Mouse (Mus musculus): ENCODE measurements around the gene Zbtb20. TPM values are rescaled to one million over a fixed set of nuclear protein-coding genes. Genes with fewer than 3 reads are reported as not detected.

The Zbtb20 gene
- polyA plus RNA-seq, 1 experiment from 2014 or later: 44.1 TPM

DNA sequence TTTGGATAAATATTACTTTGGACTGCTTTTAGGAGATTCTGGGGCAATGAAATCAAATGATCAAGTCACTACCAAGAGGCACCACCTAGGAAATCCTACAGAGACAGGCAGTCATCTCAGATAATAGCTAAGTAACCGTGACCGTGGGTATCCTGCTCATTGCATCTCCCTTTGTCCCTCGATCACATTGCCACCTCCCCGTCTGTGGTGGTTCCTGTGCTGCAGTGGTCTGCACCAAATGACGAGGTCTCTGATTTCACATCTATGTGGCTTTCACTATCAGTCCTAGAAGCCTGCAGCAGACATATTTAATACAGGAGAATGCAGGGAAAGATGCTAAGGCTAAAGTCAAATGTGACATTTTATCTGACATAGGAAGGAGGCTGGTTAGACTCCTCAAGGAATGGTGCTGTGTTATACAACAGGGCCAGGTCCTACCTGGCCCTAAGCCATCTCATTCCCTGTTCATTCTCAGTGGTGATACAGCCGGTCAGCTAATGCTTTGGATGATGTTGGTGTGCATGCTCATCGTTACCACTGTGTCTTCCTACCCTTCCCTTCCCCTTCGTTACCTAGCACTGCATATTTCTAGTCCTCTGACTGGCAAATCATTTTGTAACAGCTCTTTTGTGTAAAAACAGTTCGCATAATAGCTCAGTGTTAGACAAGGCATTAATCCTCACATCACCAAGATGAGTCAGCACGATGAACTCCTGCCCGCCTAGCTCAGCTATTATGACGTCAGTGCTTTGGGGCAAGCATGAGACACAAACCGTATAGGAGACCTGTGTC lies 588.2 kb downstream of the Zbtb20 start:
- H3K4me3 ChIP-seq (ENCODE audit: low read depth, low read length): no peak overlapping the region
- H3K4me2 ChIP-seq (ENCODE audit: low read depth): no peak overlapping the region
- no peaks in the 10 kb centered on the region for H3K9me3 ChIP-seq (ENCODE audit: control insufficient read depth, low read length)
- no peaks in the 10 kb centered on the region for H3K27me3 ChIP-seq (ENCODE audit: control insufficient read depth, insufficient read depth, low read length)
- 0 out of 2 replicates have a peak, but pooled peaks have one; percentile 9 for ATAC-seq (ENCODE audit: insufficient read depth, low FRiP score, low TSS enrichment)
- 62% methylated on average over 13 of the region's 13 CpGs for WGBS
- 0 out of 2 replicates have a peak, but pooled peaks cover 3% of the 10 kb centered on the region for H3K4me1 ChIP-seq (ENCODE audit: control insufficient read depth, insufficient read depth, low read length)
- H3K36me3 ChIP-seq (ENCODE audit: control insufficient read depth, insufficient read depth, low read length): no peaks in the 10 kb centered on the region
- DNase-seq (ENCODE audit: low spot score): no peak
- H3K9ac ChIP-seq (ENCODE audit: low read length): no peak overlapping the region; the same call in 1 of the 2 replicates
- no peak overlapping the region for H3K27ac ChIP-seq (ENCODE audit: low read depth, low read length)

DNA sequence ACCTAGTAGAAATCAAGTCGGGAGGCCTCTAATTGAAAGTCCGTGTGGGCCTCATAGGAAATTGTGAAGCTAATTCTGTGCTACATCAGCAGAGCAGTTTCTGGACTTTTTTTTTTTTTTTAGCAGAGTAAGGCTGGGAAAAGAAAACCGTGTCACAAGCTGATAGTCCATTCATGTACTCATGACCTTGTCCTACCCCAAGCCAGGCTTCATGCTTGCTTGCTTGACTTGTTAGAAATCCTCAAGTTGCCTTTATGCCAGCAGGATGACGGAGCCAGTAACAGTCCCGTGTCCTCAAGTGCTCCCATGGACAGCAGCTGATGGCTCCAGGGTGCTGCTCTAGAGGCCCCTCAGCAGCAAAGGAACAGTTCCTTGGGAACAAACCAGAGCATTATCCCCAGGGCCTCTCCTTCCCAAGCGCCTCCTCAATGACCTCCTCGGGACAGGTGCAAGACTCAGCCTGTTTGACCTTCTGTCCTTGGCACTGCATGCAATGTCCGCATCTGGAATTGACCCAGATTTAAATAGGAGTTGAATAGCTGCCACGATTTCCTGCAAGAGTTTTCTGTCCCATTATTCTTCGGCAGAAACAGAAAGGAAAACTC lies 588.9 kb downstream of the Zbtb20 start:
- Histone ChIP-seq H3K4me1 (ENCODE audit: control insufficient read depth, insufficient read depth, low read length) (0 out of 2 replicates have a peak, but pooled peaks cover 3% of the 10 kb centered on the region), H3K27me3 (ENCODE audit: control insufficient read depth, insufficient read depth, low read length) (no peaks in the 10 kb centered on the region), H3K27ac (ENCODE audit: low read depth, low read length) (no peak overlapping the region), H3K36me3 (ENCODE audit: control insufficient read depth, insufficient read depth, low read length) (no peaks in the 10 kb centered on the region), H3K9ac (ENCODE audit: low read length) (no peak overlapping the region), H3K4me2 (ENCODE audit: low read depth) (no peak overlapping the region), H3K4me3 (ENCODE audit: low read depth, low read length) (no peak overlapping the region), H3K9me3 (ENCODE audit: control insufficient read depth, low read length) (no peaks in the 10 kb centered on the region)
- ATAC-seq (ENCODE audit: insufficient read depth, low FRiP score, low TSS enrichment) (no peak), DNase-seq (ENCODE audit: low spot score) (peak; percentile 12)
- WGBS: 75% methylated on average over 10 of the region's 10 CpGs

DNA sequence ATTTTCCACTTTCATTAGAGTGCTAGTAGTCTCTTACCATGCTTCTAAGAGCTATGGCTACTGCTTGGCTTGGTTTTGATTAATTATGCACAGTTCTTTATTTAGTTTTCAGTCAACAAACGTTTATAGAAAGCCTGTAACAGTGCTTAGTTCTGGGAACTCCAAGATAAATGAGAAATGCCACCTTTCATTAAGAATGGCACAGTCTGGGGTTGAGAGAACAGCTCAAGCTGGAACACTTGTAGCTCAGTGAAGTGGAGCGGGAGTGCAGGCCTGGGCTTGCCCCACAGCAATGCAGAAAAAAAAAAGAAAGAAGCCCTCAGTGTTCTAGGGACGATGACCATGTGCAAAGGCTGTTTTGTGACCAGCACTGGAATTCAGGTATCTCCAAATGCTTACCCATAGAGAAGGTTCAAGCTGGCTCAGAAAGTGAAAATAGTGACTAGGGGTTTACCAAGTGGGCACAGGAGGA lies 589.7 kb downstream of the Zbtb20 start:
- H3K9me3 ChIP-seq (ENCODE audit: control insufficient read depth, low read length): no peaks in the 10 kb centered on the region
- H3K4me1 ChIP-seq (ENCODE audit: control insufficient read depth, insufficient read depth, low read length): 0 out of 2 replicates have a peak, but pooled peaks cover 3% of the 10 kb centered on the region
- DNase-seq (ENCODE audit: low spot score): no peak
- H3K36me3 ChIP-seq (ENCODE audit: control insufficient read depth, insufficient read depth, low read length): no peaks in the 10 kb centered on the region
- H3K27ac ChIP-seq (ENCODE audit: low read depth, low read length): no peak overlapping the region
- ATAC-seq (ENCODE audit: insufficient read depth, low FRiP score, low TSS enrichment): no peak
- H3K9ac ChIP-seq (ENCODE audit: low read length): no peak overlapping the region
- H3K4me3 ChIP-seq (ENCODE audit: low read depth, low read length): no peak overlapping the region
- no peaks in the 10 kb centered on the region for H3K27me3 ChIP-seq (ENCODE audit: control insufficient read depth, insufficient read depth, low read length)
- WGBS: 70% methylated on average over 3 of the region's 3 CpGs
- no peak overlapping the region for H3K4me2 ChIP-seq (ENCODE audit: low read depth)

DNA sequence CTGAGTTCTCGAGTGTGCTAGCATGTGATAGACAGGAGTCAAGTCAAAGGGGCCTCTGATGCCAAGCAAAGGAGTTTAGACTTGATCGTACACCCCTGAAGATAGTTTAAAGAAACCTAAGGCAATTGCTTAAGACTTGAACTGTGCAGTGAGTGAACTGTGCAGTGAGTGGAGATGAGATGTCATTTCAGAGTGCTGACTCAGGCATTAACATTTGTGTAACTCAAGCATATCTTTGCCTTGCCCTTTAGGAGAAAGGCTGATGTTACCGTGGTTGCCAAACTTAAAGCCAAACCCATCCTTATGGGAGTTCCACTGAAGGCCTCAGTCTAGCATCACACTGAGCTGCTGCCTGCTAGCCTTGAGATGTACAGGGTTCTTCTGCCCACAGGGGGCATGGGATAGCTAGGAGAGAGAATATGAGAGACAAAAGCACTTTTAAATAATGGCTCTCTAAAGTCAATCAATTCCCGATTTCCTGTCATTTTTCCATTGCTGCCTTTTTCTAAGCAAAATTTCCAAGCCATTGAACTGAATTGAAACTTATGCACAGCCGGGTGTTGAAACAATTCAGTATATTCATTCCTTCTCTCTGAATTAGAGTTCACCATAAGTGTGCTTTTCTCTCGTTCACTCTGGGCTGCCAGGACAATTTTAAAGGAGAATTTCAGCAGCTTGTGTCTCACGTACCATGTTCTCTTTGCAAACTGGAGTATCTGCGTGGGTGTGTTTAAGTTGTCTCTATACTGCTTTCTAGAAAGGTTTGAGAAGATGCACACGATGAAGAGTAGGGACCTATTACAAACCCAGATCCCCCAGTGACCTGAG lies 590.5 kb downstream of the Zbtb20 start:
- DNase-seq (ENCODE audit: low spot score) (no peak), ATAC-seq (ENCODE audit: insufficient read depth, low FRiP score, low TSS enrichment) (no peak)
- 90% methylated on average over 9 of the region's 9 CpGs for WGBS
- no peak overlapping the region for H3K9ac ChIP-seq (ENCODE audit: low read length)
- no peak overlapping the region for H3K27ac ChIP-seq (ENCODE audit: low read depth, low read length)
- no peaks in the 10 kb centered on the region for H3K27me3 ChIP-seq (ENCODE audit: control insufficient read depth, insufficient read depth, low read length)
- H3K9me3 ChIP-seq (ENCODE audit: control insufficient read depth, low read length): no peaks in the 10 kb centered on the region
- no peak overlapping the region for H3K4me2 ChIP-seq (ENCODE audit: low read depth)
- no peak overlapping the region for H3K4me3 ChIP-seq (ENCODE audit: low read depth, low read length)
- H3K36me3 ChIP-seq (ENCODE audit: control insufficient read depth, insufficient read depth, low read length): no peaks in the 10 kb centered on the region
- H3K4me1 ChIP-seq (ENCODE audit: control insufficient read depth, insufficient read depth, low read length): 0 out of 2 replicates have a peak, but pooled peaks cover 3% of the 10 kb centered on the region

DNA sequence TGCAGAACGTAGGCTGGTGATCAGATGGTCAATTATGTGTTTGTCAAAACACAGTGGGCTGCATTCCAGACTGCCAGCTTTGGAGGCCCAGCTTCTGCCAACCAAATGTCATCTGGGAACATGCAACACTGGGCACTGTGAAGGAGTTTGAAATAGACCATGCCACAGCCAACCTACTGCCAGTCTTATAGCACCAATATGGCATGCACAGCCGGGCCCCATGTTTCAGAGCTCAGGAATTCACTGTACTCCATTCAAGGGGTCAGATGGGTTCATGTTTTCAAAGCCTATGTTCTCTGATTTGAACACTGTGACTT lies 591.0 kb downstream of the Zbtb20 start:
- no peaks in the 10 kb centered on the region for H3K27me3 ChIP-seq (ENCODE audit: control insufficient read depth, insufficient read depth, low read length)
- H3K9me3 ChIP-seq (ENCODE audit: control insufficient read depth, low read length): no peaks in the 10 kb centered on the region
- WGBS: 82% methylated on average over 2 of the region's 2 CpGs
- DNase-seq (ENCODE audit: low spot score): no peak
- H3K27ac ChIP-seq (ENCODE audit: low read depth, low read length): no peak overlapping the region
- no peak overlapping the region for H3K9ac ChIP-seq (ENCODE audit: low read length)
- H3K4me1 ChIP-seq (ENCODE audit: control insufficient read depth, insufficient read depth, low read length): 0 out of 2 replicates have a peak, but pooled peaks cover 3% of the 10 kb centered on the region
- H3K4me2 ChIP-seq (ENCODE audit: low read depth): no peak overlapping the region
- H3K36me3 ChIP-seq (ENCODE audit: control insufficient read depth, insufficient read depth, low read length): no peaks in the 10 kb centered on the region
- no peak for ATAC-seq (ENCODE audit: insufficient read depth, low FRiP score, low TSS enrichment)
- H3K4me3 ChIP-seq (ENCODE audit: low read depth, low read length): no peak overlapping the region

DNA sequence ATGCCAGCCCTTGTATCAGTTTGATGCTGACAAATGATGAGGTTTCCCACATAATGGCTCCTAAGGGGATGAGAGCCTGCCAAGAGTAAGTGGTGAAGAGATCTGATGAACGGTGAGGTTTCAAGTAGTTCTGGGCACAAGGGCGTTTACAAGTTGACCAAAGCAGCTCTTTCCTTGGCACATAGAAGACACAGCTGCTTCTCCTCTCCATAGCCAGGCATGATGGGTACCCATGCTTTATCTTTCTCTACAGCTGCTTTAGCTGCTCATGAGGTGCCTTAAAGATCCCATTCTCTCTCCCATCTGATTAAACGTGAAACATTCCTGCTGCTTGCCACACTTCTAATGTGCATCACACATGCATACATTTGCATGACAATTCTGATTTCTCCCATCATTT lies 595.4 kb downstream of the Zbtb20 start:
- Histone ChIP-seq H3K9ac (ENCODE audit: low read length) (no peak overlapping the region), H3K4me2 (ENCODE audit: low read depth) (no peak overlapping the region), H3K4me1 (ENCODE audit: control insufficient read depth, insufficient read depth, low read length) (no peaks in the 10 kb centered on the region), H3K36me3 (ENCODE audit: control insufficient read depth, insufficient read depth, low read length) (no peaks in the 10 kb centered on the region), H3K27me3 (ENCODE audit: control insufficient read depth, insufficient read depth, low read length) (no peaks in the 10 kb centered on the region), H3K27ac (ENCODE audit: low read depth, low read length) (no peak overlapping the region), H3K9me3 (ENCODE audit: control insufficient read depth, low read length) (no peaks in the 10 kb centered on the region), H3K4me3 (ENCODE audit: low read depth, low read length) (no peak overlapping the region)
- 89% methylated on average over 3 of the region's 3 CpGs for WGBS
- no peak for DNase-seq (ENCODE audit: low spot score)
- ATAC-seq (ENCODE audit: insufficient read depth, low FRiP score, low TSS enrichment): no peak

DNA sequence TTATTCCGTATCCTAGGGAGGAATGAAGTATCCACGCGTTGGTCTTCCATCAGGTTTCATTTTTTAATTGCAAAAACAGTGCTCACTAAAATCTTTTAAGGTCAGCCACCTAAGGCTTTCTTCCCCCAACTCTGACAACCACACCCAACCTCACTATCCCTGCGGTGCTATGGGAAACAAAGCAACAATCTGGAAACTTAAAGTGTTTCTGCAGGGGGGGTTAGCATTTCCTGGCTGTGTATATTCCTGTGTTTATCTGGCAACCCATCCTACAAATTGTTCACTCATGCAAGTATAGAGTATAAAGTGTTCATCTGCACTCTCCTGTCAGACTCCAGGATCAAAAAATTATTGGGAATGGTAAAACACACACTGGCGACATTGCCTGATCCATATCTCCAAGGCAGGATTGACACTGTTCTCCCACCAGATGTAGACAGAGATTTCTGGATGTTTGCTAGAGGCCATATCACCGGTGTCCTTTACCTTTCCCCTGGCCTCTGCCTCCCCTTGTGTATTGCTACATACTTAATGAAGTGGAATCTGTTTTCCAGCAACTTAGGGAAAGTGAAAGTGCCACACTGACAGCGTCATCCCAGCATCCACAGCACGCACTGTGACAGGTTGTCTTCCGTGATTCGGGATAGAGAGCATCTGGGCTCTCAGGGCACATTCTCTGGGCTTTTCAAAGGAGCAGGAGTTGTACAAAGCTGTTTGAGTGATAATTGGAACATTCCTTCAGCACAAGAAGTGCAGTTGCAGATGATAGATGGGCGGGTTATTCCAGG lies 599.5 kb downstream of the Zbtb20 start:
- Histone ChIP-seq H3K36me3 (ENCODE audit: control insufficient read depth, insufficient read depth, low read length) (no peaks in the 10 kb centered on the region), H3K27ac (ENCODE audit: low read depth, low read length) (no peak overlapping the region), H3K9me3 (ENCODE audit: control insufficient read depth, low read length) (no peaks in the 10 kb centered on the region), H3K27me3 (ENCODE audit: control insufficient read depth, insufficient read depth, low read length) (no peaks in the 10 kb centered on the region), H3K4me1 (ENCODE audit: control insufficient read depth, insufficient read depth, low read length) (no peaks in the 10 kb centered on the region), H3K4me2 (ENCODE audit: low read depth) (no peak overlapping the region), H3K9ac (ENCODE audit: low read length) (no peak overlapping the region), H3K4me3 (ENCODE audit: low read depth, low read length) (no peak overlapping the region)
- WGBS: 87% methylated on average over 11 of the region's 11 CpGs
- DNase-seq (ENCODE audit: low spot score) (no peak), ATAC-seq (ENCODE audit: insufficient read depth, low FRiP score, low TSS enrichment) (no peak)

DNA sequence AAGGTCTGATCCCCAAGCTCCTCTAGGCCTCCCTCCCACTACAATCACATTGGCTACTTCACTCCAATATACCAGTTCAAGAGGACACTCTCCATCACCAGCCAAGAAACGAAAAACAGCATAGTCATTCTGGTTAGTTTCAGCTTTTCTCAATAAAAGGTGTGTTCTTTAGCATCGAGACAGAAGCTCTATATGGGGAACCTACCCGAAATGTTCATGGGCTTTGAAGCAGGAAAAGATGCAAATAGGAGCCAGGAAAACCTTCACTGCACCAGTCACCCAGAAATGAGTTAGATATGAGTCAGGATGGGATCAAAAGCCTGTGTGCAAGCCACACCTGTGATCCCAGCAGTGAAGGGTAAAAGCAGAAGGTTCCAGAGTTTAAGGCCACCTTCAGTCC lies 601.2 kb downstream of the Zbtb20 start:
- DNase-seq (ENCODE audit: low spot score) (no peak), ATAC-seq (ENCODE audit: insufficient read depth, low FRiP score, low TSS enrichment) (no peak)
- 82% methylated on average over 3 of the region's 3 CpGs for WGBS
- no peak overlapping the region for H3K4me2 ChIP-seq (ENCODE audit: low read depth)
- no peak overlapping the region for H3K27ac ChIP-seq (ENCODE audit: low read depth, low read length)
- H3K36me3 ChIP-seq (ENCODE audit: control insufficient read depth, insufficient read depth, low read length): no peaks in the 10 kb centered on the region
- no peak overlapping the region for H3K4me3 ChIP-seq (ENCODE audit: low read depth, low read length)
- no peak overlapping the region for H3K9ac ChIP-seq (ENCODE audit: low read length)
- H3K4me1 ChIP-seq (ENCODE audit: control insufficient read depth, insufficient read depth, low read length): no peaks in the 10 kb centered on the region
- no peaks in the 10 kb centered on the region for H3K9me3 ChIP-seq (ENCODE audit: control insufficient read depth, low read length)
- no peaks in the 10 kb centered on the region for H3K27me3 ChIP-seq (ENCODE audit: control insufficient read depth, insufficient read depth, low read length)

All from neural tube, embryonic 11.5 days (tissue).